Mouse (Mus musculus): ENCODE measurements at regions not wholly inside any gene's neighbourhood (a gene's known extent, or its start where the extent isn't known, plus 50 kb on each side); places are given as distances from the start of the nearest gene placed in this dataset.
"Not testable (repeated sequence)": the region's sequence is repeated elsewhere in the genome, so short reads cannot be mapped to it uniquely, and the experiment has no call there.

DNA sequence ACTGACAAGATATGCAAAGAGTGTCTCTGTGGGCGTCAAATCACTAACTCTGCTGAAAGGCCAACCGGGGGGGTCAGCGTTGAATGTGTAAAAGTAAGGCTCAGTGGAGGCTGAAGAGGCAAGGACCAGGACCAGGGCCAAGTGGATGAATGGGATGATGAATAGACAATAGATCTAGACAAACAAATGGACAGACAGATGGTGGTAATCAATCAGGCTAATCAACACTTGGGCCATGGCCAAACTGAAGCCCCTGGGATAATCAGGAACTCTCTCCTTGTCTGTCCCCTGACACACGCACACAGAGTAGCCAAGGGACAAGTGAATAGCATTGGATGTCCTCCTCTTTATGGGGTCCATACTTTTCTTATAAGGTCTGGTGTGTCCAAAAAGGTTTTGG lies 154.9 kb downstream of the Snx18 start:
- Histone ChIP-seq H3K27me3 (ENCODE audit: control insufficient read depth, insufficient read depth, low read length) (no peaks in the 10 kb centered on the region), H3K4me1 (ENCODE audit: control insufficient read depth, insufficient read depth, low read length) (no peaks in the 10 kb centered on the region), H3K27ac (ENCODE audit: low read depth, low read length) (no peak overlapping the region), H3K4me3 (ENCODE audit: low read depth, low read length) (no peak overlapping the region), H3K9me3 (ENCODE audit: control insufficient read depth, low read length) (no peaks in the 10 kb centered on the region), H3K9ac (replicated peaks; ENCODE audit: low read depth, low read length) (no peak overlapping the region), H3K36me3 (ENCODE audit: control insufficient read depth, insufficient read depth, low read length) (no peaks in the 10 kb centered on the region), H3K4me2 (ENCODE audit: low read depth, low read length) (no peak overlapping the region)
- ATAC-seq (ENCODE audit: low read depth) = peak; percentile 64; the same call in 1 of the 2 replicates
- WGBS = 26% methylated on average over 4 of the region's 4 CpGs

DNA sequence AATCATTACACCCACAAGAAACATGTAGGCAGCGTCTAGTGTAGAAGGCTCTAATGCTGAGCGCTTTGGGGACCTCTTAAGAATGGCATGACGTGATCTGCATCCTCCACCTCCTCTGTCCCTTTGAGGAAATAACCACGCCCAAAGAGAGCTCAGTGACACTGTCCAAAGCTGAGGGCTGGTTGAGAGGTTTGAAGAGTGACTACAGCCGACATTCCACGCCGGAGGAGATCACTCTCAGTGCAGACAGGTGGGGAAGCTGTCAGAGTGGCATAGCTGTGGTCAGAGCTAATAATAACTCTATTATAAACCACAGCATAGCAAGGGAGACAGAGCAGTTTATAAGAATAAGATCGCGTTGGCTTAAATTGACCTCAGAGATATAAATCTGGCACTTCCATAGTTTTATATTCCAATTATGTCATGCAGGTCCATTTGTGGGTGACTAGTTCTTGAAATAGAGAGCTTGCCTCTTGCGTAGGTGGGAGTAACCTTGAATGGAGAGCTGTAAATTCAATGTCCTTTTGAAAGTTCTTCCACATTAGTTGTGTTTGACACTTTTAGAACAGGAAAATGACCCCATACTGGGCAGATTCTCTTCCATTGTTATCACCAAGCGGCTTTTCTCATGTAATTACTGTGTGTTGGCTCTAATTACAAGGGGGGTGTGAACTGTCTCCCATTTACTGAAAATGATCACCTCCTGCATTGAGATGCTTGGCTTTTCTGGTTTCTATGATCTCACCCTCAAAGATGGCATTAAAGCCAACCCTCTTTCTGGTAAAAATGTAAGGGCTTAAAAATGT lies 161.7 kb downstream of the BC067074 start:
- Histone ChIP-seq H3K27ac (ENCODE audit: low read depth, low read length) (no peak overlapping the region), H3K4me2 (ENCODE audit: low read depth, low read length) (no peak overlapping the region), H3K36me3 (ENCODE audit: control insufficient read depth, insufficient read depth, low read length) (no peaks in the 10 kb centered on the region), H3K4me1 (ENCODE audit: control insufficient read depth, insufficient read depth, low read length) (no peaks in the 10 kb centered on the region), H3K9me3 (ENCODE audit: control insufficient read depth, low read length) (no peaks in the 10 kb centered on the region), H3K9ac (replicated peaks; ENCODE audit: low read depth, low read length) (no peak overlapping the region), H3K27me3 (ENCODE audit: control insufficient read depth, insufficient read depth, low read length) (no peaks in the 10 kb centered on the region), H3K4me3 (ENCODE audit: low read depth, low read length) (no peak overlapping the region)
- ATAC-seq (ENCODE audit: low read depth) = no peak
- 49% methylated on average over 11 of the region's 11 CpGs for WGBS

DNA sequence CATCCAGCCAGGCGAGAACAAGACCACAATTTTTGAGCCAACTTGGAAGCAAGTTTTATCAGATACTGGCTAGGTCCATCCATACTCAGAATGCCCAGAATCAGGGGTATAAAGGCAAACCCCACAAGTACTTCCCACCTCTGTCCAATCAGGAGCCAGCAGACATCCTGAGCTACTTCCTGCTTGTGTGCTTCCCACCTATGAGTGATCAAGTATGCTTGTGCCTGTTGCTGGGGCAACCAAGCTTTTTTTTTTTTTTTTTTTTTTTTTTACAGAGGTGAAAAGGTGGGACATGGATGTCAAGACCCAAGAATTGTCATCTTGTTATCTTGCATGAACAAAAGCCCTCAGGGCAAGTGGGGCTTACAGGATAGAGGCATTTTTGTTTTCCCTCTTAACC lies 155.4 kb downstream of the BC067074 start:
- Histone ChIP-seq H3K27me3 (ENCODE audit: control insufficient read depth, insufficient read depth, low read length) (no peaks in the 10 kb centered on the region), H3K9ac (replicated peaks; ENCODE audit: low read depth, low read length) (no peak overlapping the region), H3K4me3 (ENCODE audit: low read depth, low read length) (no peak overlapping the region), H3K4me1 (ENCODE audit: control insufficient read depth, insufficient read depth, low read length) (no peaks in the 10 kb centered on the region), H3K4me2 (ENCODE audit: low read depth, low read length) (no peak overlapping the region), H3K36me3 (ENCODE audit: control insufficient read depth, insufficient read depth, low read length) (no peaks in the 10 kb centered on the region), H3K9me3 (ENCODE audit: control insufficient read depth, low read length) (no peaks in the 10 kb centered on the region), H3K27ac (ENCODE audit: low read depth, low read length) (no peak overlapping the region)
- WGBS = 100% methylated on average over 1 of the region's 1 CpGs
- ATAC-seq (ENCODE audit: low read depth) = no peak

DNA sequence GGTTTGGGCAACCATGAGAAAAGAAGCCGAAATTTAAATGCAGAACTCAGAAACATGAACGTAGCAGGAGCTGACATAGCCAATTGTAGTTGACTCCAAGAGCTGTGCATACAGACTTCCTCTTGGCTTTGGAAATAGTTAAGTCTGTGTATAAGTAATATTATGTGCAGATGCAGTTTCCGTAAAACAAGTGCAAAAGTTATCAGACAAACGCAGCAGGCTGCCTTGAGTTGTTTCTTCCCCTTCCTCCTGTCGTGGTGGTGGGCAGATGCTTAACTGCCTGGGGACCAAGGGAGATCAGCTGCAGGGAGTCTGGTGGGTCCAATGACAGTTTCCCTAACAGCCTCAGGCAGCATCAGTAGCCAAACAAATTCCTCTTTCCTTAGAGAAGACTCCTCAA lies 153.3 kb downstream of the BC067074 start:
- Histone ChIP-seq H3K4me1 (ENCODE audit: control insufficient read depth, insufficient read depth, low read length) (no peaks in the 10 kb centered on the region), H3K36me3 (ENCODE audit: control insufficient read depth, insufficient read depth, low read length) (no peaks in the 10 kb centered on the region), H3K27ac (ENCODE audit: low read depth, low read length) (no peak overlapping the region), H3K4me3 (ENCODE audit: low read depth, low read length) (no peak overlapping the region), H3K9me3 (ENCODE audit: control insufficient read depth, low read length) (no peaks in the 10 kb centered on the region), H3K27me3 (ENCODE audit: control insufficient read depth, insufficient read depth, low read length) (no peaks in the 10 kb centered on the region), H3K9ac (replicated peaks; ENCODE audit: low read depth, low read length) (no peak overlapping the region), H3K4me2 (ENCODE audit: low read depth, low read length) (no peak overlapping the region)
- no peak for ATAC-seq (ENCODE audit: low read depth)
- 86% methylated on average over 5 of the region's 5 CpGs for WGBS

DNA sequence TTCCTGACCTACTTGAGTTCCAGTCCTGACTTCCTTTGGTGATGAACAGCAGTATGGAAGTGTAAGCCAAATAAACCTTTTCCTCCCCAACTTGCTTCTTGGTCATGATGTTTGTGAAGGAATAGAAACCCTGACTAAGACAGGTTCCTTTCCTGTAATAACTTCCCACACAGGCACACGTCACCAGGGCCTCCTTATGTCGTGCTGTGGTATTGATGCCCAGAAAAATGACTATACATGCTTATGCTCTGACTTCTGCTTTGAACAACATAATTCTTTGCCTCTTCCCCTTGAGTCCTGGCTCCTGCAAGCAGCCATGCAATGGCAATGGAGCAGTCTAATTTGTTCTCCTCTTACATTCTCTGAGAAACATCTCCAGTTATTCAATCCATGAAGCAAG lies 151.5 kb downstream of the BC067074 start:
- not testable (repeated sequence) for H3K4me1 ChIP-seq (ENCODE audit: control insufficient read depth, insufficient read depth, low read length); H3K4me2 ChIP-seq (ENCODE audit: low read depth, low read length); H3K9ac ChIP-seq (replicated peaks; ENCODE audit: low read depth, low read length); ATAC-seq (ENCODE audit: low read depth); H3K4me3 ChIP-seq (ENCODE audit: low read depth, low read length); H3K27me3 ChIP-seq (ENCODE audit: control insufficient read depth, insufficient read depth, low read length); H3K9me3 ChIP-seq (ENCODE audit: control insufficient read depth, low read length); H3K36me3 ChIP-seq (ENCODE audit: control insufficient read depth, insufficient read depth, low read length); H3K27ac ChIP-seq (ENCODE audit: low read depth, low read length)
- 93% methylated on average over 2 of the region's 2 CpGs for WGBS

DNA sequence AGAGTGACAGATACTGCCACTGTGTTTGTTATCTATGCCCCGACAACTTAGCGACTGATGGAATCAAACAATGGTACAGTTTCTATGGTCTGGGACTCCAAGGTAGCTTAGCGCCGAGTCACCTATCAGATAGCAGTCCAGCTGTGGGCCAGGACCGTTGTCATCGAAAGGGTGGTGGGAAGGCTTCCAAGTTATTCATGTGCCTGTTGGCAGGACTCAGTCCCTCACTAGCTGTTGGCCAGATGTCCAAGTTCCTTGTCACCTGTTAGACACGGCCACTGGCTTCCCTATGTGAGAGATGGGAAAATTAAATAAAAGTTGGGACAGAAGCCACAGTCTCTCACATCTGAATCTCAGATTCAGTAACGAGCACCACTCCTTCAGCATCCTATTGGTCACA lies 150.1 kb downstream of the BC067074 start:
- no peaks in the 10 kb centered on the region for H3K27me3 ChIP-seq (ENCODE audit: control insufficient read depth, insufficient read depth, low read length)
- H3K4me1 ChIP-seq (ENCODE audit: control insufficient read depth, insufficient read depth, low read length) = no peaks in the 10 kb centered on the region
- no peak overlapping the region for H3K4me2 ChIP-seq (ENCODE audit: low read depth, low read length)
- H3K27ac ChIP-seq (ENCODE audit: low read depth, low read length) = no peak overlapping the region
- H3K36me3 ChIP-seq (ENCODE audit: control insufficient read depth, insufficient read depth, low read length) = no peaks in the 10 kb centered on the region
- no peak overlapping the region for H3K9ac ChIP-seq (replicated peaks; ENCODE audit: low read depth, low read length)
- no peak overlapping the region for H3K4me3 ChIP-seq (ENCODE audit: low read depth, low read length)
- 92% methylated on average over 8 of the region's 8 CpGs for WGBS
- no peak for ATAC-seq (ENCODE audit: low read depth)
- no peaks in the 10 kb centered on the region for H3K9me3 ChIP-seq (ENCODE audit: control insufficient read depth, low read length)

DNA sequence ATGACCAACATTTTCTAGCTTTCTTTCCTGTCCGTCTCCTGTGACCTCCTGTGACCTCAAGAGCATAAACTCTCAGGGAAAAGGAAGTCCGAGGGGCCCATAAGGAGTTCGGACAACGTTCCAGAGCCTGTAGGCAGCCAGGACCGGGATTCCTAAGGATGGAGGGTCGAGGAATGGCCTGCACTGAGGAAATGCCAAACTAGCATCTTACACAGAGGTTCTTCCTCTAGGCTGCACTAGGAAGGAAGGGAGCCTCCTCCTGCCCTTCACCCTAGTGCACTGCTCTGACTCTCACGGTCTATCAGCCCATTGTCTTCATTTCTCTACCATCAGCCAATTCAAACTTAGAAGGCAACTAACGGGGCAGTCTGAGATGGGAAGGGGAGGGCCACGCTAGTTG lies 149.2 kb downstream of the BC067074 start:
- Histone ChIP-seq H3K4me2 (ENCODE audit: low read depth, low read length) (no peak overlapping the region), H3K27ac (ENCODE audit: low read depth, low read length) (no peak overlapping the region), H3K4me1 (ENCODE audit: control insufficient read depth, insufficient read depth, low read length) (no peaks in the 10 kb centered on the region), H3K4me3 (ENCODE audit: low read depth, low read length) (no peak overlapping the region), H3K9me3 (ENCODE audit: control insufficient read depth, low read length) (no peaks in the 10 kb centered on the region), H3K36me3 (ENCODE audit: control insufficient read depth, insufficient read depth, low read length) (no peaks in the 10 kb centered on the region), H3K9ac (replicated peaks; ENCODE audit: low read depth, low read length) (no peak overlapping the region), H3K27me3 (ENCODE audit: control insufficient read depth, insufficient read depth, low read length) (no peaks in the 10 kb centered on the region)
- 65% methylated on average over 9 of the region's 9 CpGs for WGBS
- no peak for ATAC-seq (ENCODE audit: low read depth)

DNA sequence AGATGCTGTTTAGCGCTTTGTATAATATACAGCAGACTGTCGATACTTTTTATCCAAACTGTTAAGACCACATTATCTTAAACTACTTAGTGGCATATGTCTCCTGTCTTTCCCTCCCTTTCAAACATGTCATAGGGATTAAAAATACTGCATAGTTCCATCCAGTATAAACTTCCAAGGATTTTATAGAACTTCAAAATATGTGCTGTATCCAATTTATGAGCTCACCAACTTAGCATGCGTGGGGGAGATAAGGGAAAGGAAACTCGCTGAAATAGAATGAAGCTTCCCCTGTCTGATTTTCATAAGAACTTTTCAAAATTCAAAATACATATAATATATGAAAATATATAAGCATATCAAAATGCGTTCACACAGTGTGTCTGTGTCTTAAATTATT lies 147.2 kb downstream of the BC067074 start:
- Histone ChIP-seq H3K27me3 (ENCODE audit: control insufficient read depth, insufficient read depth, low read length) (no peaks in the 10 kb centered on the region), H3K36me3 (ENCODE audit: control insufficient read depth, insufficient read depth, low read length) (no peaks in the 10 kb centered on the region), H3K4me1 (ENCODE audit: control insufficient read depth, insufficient read depth, low read length) (no peaks in the 10 kb centered on the region), H3K27ac (ENCODE audit: low read depth, low read length) (no peak overlapping the region), H3K9ac (replicated peaks; ENCODE audit: low read depth, low read length) (no peak overlapping the region), H3K4me3 (ENCODE audit: low read depth, low read length) (no peak overlapping the region), H3K9me3 (ENCODE audit: control insufficient read depth, low read length) (no peaks in the 10 kb centered on the region), H3K4me2 (ENCODE audit: low read depth, low read length) (no peak overlapping the region)
- 91% methylated on average over 5 of the region's 5 CpGs for WGBS
- ATAC-seq (ENCODE audit: low read depth) = no peak

DNA sequence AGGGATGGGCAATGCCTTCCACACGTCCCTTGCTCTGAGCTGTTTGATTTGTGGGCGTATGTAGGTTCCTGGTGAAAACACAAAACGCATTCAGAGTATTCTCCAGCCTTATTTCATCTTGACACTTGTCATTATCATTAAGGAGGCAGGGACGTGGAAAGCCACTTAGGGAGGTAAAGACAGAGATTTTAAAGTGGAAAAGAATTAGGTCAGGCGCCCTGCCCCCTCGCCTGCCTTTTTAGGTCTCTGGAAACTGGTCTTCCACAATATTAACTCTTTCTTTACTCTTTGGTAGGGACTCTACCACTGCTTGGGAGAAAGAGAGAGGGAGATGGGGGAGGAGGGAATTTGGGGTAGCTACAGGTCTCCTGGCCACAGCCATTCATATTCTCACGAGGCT lies 146.6 kb downstream of the BC067074 start:
- WGBS = 26% methylated on average over 7 of the region's 7 CpGs
- Histone ChIP-seq H3K27me3 (ENCODE audit: control insufficient read depth, insufficient read depth, low read length) (no peaks in the 10 kb centered on the region), H3K9ac (replicated peaks; ENCODE audit: low read depth, low read length) (no peak overlapping the region), H3K4me3 (ENCODE audit: low read depth, low read length) (no peak overlapping the region), H3K4me1 (ENCODE audit: control insufficient read depth, insufficient read depth, low read length) (no peaks in the 10 kb centered on the region), H3K27ac (ENCODE audit: low read depth, low read length) (no peak overlapping the region), H3K36me3 (ENCODE audit: control insufficient read depth, insufficient read depth, low read length) (no peaks in the 10 kb centered on the region), H3K4me2 (ENCODE audit: low read depth, low read length) (no peak overlapping the region), H3K9me3 (ENCODE audit: control insufficient read depth, low read length) (no peaks in the 10 kb centered on the region)
- no peak for ATAC-seq (ENCODE audit: low read depth)

Data from neural tube, embryonic 14.5 days (tissue).